Mouse (Mus musculus) midbrain, embryonic 13.5 days (tissue): ENCODE data around the gene Fut2. TPM values are rescaled to one million over a fixed set of nuclear protein-coding genes. Genes with fewer than 3 reads are reported as not detected.

Experiments used
- ATAC-seq: fragments of 200-750 bp; cut with Nextera tagmentation; 2 replicates; pipeline ENCODE4 v1.8.0; 2017; ENCODE audit warnings: mild to moderate bottlenecking, moderate TSS enrichment, moderate library complexity
- H3K27ac ChIP-seq: fragments of 300-500 bp; sonication (generic); 2 replicates; pipeline ENCODE4 v1.5.1; 2015; ENCODE audit warnings: inconsistent platforms, mild to moderate bottlenecking, moderate library complexity
- H3K27me3 ChIP-seq: fragments of 300-500 bp; sonication (generic); 2 replicates; pipeline ENCODE4 v1.6.1; 2015; ENCODE audit warnings: mild to moderate bottlenecking, inconsistent platforms
- H3K36me3 ChIP-seq: fragments of 300-500 bp; sonication (generic); 2 replicates; pipeline ENCODE4 v1.6.1; 2015; ENCODE audit warnings: mild to moderate bottlenecking, inconsistent platforms
- H3K4me1 ChIP-seq: fragments of 300-500 bp; sonication (generic); replicated peaks from 2 replicates; pipeline ENCODE4 v1.6.1; 2015; ENCODE audit warnings: inconsistent platforms
- H3K4me2 ChIP-seq: fragments of 300-500 bp; sonication (generic); replicated peaks from 2 replicates; pipeline ENCODE4 v1.6.1; 2015; ENCODE audit warnings: moderate library complexity, mild to moderate bottlenecking, inconsistent platforms
- H3K4me3 ChIP-seq: fragments of 300-500 bp; sonication (generic); replicated peaks from 2 replicates; pipeline ENCODE4 v1.5.1; 2015; ENCODE audit warnings: mild to moderate bottlenecking, inconsistent platforms
- H3K9ac ChIP-seq: fragments of 300-500 bp; sonication (generic); replicated peaks from 2 replicates; pipeline ENCODE4 v1.6.1; 2015; ENCODE audit warnings: mild to moderate bottlenecking, inconsistent platforms
- H3K9me3 ChIP-seq: fragments of 300-500 bp; sonication (generic); 2 replicates; pipeline ENCODE4 v1.6.1; 2016; ENCODE audit warnings: mild to moderate bottlenecking, inconsistent platforms
- WGBS: fragments of 180-500 bp; shearing (Covaris S2); methylation state at CpG from one replicate; pipeline ENCODE4 v1.1.7; 2015; 5-methylcytosine and 5-hydroxymethylcytosine counted together
- polyA plus RNA-seq: library from polyadenylated mRNA; unstranded; fragments of >200 nt; fragmentation: Nextera tagmentation; extraction: Ambion mirVana; gene quantifications from 2 replicates; pipeline ENCODE4 v1.2.1, GENCODE M21; 2015

Fut2 gene
- polyA plus RNA-seq: 0.06 and 0.09 TPM in 2 replicates

DNA sequence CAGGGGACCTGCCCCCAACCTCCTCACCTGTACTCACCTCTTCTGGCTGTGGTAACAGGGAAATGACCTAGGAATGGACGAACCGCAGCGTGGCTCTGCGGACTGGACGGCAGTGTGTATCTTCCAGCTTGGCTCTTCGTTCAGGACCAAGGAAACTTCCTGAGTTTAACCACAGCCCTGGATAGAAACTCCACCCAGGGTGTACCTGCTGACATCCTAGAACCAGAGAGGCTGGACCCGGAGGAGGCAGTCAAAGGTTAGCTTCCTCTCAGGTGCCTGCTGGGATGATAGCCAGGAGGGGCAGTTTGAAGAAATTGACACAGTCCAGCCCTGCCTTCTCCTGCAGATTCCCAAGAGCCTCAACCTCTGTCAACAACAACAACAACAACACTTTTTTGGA is at the start of gene Fut2:
Fut2 (minus strand) TSS at position 234 of the 400 bp plus-strand sequence.
- no peak within 1 kb of the TSS for H3K4me2 ChIP-seq
- no peak within 1 kb of the TSS for H3K27ac ChIP-seq
- H3K27me3 ChIP-seq: no peaks in the 10 kb centered on the region
- H3K4me1 ChIP-seq: no peaks in the 10 kb centered on the region
- H3K9me3 ChIP-seq: no peaks in the 10 kb centered on the region
- no peak for ATAC-seq
- WGBS: 86% methylated on average over 7 of the region's 7 CpGs
- no peak within 1 kb of the TSS for H3K4me3 ChIP-seq
- no peak within 1 kb of the TSS for H3K9ac ChIP-seq
- no peaks in the 10 kb centered on the region for H3K36me3 ChIP-seq

DNA sequence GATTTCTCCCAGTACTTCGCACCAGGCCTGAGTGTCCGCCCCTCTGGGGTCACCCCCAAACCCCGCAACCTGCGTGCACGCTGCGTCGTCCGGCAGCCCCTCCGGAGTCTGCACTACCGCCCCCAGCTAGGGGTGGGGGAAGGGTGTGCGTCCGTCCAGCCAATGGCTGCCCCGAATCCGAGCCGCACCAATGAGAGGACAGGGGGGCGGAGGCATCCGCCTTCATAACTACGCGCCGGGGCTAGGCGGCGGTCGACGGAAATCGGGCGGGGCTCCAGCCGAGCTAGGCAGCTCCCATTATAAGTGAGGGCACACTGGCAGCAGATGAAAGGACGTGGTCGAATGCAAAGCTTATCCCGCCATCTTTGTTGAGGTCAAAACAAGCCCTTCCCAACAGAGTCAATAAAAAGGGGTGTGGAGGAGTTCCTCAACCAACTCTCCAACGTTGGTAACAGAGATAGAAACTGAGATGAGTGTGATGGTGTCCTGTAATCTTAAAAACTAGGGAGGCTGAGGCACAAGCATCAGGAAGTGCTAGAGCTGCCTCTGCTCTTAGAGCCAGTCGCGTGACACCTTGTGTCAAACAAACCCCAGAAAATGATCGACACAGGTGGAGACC is 49.0 kb upstream of the Fut2 start, which contains the start of gene Rpl18:
Rpl18 (plus strand) TSS at position 368 of the 619 bp plus-strand sequence.
- Histone ChIP-seq H3K4me3 (peak within 1 kb of the TSS; percentile 82), H3K27ac (peak within 1 kb of the TSS; percentile 83), H3K4me1 (peaks cover 59% of the 10 kb centered on the region), H3K4me2 (peak within 1 kb of the TSS; percentile 81), H3K27me3 (no peaks in the 10 kb centered on the region), H3K9ac (peak within 1 kb of the TSS; percentile 91), H3K36me3 (peaks cover 46% of the 10 kb centered on the region), H3K9me3 (no peaks in the 10 kb centered on the region)
- WGBS: 8% methylated on average over 34 of the region's 34 CpGs
- ATAC-seq: peak; percentile 92

DNA sequence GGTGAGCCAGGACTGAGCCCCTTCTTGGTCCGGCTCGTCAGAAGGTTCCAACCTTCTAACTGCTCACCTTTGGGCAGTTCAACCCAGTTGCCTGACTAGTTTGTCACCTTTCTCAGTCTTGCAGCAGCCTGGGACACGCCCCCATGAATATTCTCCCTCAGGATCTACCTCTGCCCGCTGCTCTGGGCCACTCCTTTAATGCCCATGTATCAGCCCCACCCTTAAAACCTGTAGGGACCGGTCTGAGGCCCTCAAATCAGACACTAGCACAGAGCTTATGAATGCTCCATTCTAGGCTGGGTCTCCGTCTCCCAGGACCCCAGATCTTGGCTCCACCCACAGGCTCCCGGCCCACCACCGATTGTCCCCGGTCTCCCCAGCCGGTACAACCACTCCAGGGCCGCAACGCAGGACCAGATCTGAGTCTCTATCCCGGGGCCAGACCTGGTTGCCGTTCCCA is 48.5 kb upstream of the Fut2 start:
- 12% methylated on average over 14 of the region's 14 CpGs for WGBS
- Histone ChIP-seq H3K9me3 (no peaks in the 10 kb centered on the region), H3K4me1 (peaks cover 60% of the 10 kb centered on the region), H3K27ac (peak overlapping the region; percentile 30; the same call in 1 of the 2 replicates), H3K27me3 (no peaks in the 10 kb centered on the region), H3K36me3 (peaks cover 46% of the 10 kb centered on the region), H3K9ac (peak overlapping the region; percentile 79), H3K4me2 (peak overlapping the region; percentile 81), H3K4me3 (peak overlapping the region; percentile 82)
- peak; percentile 59 for ATAC-seq

DNA sequence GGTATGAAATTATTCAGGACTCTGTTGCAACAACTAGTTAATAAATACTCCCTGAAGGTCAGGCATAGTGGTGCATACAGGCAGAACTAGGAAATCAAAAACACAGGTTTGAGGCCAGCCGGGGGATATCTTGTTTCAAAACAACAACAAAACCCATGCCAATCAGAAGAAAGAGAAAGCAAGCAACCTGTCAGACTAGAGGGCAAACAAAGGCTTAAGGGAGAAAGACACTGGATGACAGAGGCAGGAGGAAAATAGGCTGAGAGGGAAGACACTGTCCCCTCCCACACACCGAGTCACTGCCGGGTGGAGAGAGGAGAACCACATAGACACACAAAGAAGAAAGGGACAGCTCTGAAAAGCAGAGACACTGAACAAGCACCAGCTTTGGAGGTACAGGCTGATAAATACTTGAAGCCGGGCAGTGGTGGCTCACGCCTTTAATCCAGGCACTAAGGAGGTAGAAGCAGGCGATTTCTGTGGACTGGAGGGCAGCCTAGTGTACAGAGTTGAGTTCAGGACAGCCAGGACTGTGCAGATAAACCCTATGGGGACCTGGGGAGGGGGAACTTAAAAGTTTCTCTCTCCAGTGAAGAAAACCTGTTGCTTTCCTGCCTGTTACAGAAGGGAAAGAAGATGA is 47.8 kb upstream of the Fut2 start:
- ATAC-seq: no peak
- peaks cover 60% of the 10 kb centered on the region for H3K4me1 ChIP-seq
- H3K4me3 ChIP-seq: peak overlapping the region; percentile 82
- H3K9ac ChIP-seq: peak overlapping the region; percentile 79
- 88% methylated on average over 6 of the region's 6 CpGs for WGBS
- H3K36me3 ChIP-seq: peaks cover 39% of the 10 kb centered on the region
- H3K4me2 ChIP-seq: peak overlapping the region; percentile 81
- no peaks in the 10 kb centered on the region for H3K9me3 ChIP-seq
- H3K27me3 ChIP-seq: no peaks in the 10 kb centered on the region
- no peak overlapping the region for H3K27ac ChIP-seq

DNA sequence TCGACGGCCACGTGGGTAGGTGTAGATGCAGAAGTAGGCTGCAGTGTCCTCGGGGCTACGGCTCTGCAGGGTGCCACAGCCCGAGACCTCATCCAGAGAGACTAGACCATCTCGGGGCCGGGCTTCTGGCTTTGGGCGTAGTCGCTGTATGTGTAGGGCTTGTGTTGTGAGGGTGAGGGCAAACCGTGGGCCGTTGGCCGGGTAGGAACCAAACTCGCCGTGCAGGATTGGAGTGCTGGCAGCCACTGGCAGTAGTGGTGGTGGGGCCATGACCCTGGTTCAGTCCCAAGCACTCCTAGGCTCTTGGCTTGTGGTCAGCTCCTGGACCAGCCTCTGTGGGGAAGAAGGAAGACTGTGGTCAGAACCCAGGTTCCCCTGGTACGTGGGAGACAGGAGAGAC is 47.2 kb upstream of the Fut2 start:
- H3K4me3 ChIP-seq: no peak overlapping the region
- H3K4me1 ChIP-seq: peaks cover 61% of the 10 kb centered on the region
- no peak overlapping the region for H3K9ac ChIP-seq
- no peak for ATAC-seq
- no peaks in the 10 kb centered on the region for H3K27me3 ChIP-seq
- WGBS: 93% methylated on average over 16 of the region's 16 CpGs
- H3K4me2 ChIP-seq: no peak overlapping the region
- peaks cover 39% of the 10 kb centered on the region for H3K36me3 ChIP-seq
- no peaks in the 10 kb centered on the region for H3K9me3 ChIP-seq
- H3K27ac ChIP-seq: no peak overlapping the region

DNA sequence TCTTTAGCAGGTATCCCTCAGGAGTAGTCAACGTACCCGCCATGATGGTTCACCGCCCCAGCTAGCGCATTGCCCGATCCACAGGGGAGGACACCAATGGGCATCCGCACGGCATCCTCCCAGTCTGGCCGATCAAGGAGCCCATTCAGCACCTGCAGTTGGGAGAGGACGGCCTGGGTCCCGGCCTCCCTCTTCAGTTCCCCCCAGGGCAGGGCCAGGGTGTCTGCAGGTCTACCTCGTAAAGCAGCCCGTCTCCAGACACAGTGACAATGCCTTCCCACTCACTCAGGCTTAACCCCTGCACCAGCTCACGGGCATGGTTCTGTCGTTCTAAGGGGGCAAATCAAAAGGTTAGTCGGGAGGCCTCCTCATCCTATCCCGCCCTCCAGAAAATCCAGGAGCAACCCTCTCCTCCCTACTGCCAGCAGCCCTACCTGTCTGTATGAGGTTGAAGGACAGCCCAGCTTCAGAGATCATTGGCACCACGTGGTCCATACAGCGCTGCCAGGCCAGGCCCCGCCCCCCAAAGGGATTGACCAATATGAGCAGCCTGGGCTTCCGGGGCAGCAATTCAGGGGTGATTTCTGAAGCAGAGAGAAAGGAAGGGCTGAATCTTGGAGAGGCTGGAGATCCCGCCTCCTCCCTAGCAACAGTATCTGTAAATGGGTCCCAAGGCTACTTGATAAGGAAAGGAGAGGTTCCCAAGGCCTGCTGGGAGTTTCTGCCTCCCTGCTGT is 46.0 kb upstream of the Fut2 start:
- ATAC-seq: no peak
- Histone ChIP-seq H3K36me3 (peaks cover 39% of the 10 kb centered on the region), H3K4me2 (no peak overlapping the region), H3K9me3 (no peaks in the 10 kb centered on the region), H3K9ac (no peak overlapping the region), H3K27ac (no peak overlapping the region), H3K4me1 (peaks cover 72% of the 10 kb centered on the region), H3K27me3 (no peaks in the 10 kb centered on the region), H3K4me3 (no peak overlapping the region)
- 91% methylated on average over 21 of the region's 21 CpGs for WGBS

DNA sequence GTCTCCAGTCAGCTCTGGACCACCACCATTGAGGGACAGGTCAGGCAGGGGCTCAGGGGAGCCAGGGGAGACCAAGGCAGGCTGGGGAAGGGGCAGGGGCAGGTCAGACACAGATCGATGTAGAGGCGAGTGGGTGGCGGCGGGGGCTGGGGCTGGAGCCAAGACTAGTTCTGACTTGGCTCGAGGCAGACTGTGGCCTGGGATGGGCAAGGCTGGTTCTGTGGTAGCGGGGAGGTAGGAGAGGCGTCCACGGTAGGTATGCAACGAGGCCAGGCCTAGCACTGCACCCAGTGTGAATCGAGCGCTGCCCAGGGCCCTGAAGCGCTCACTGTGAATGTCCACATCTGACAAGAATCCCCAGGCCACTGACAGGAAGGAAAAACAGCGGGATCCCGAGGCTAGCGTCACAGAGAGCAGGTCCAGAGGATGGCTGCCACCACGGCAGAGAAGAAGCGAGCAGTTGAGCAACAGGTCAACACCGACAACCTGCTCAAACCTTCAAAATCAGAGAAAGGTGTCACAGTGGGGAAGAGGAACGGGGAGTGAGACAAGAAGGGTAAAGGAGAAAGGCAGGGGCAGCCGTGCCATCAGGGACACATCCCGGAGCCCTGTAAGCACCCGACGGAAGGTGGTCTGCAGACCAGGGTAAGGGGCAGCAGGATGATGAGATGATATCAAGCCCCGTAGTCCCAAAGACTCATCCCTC is 45.3 kb upstream of the Fut2 start:
- Histone ChIP-seq H3K27me3 (no peaks in the 10 kb centered on the region), H3K4me1 (peaks cover 72% of the 10 kb centered on the region), H3K27ac (no peak overlapping the region), H3K4me3 (no peak overlapping the region), H3K36me3 (peaks cover 39% of the 10 kb centered on the region), H3K4me2 (no peak overlapping the region), H3K9ac (no peak overlapping the region), H3K9me3 (no peaks in the 10 kb centered on the region)
- no peak for ATAC-seq
- 92% methylated on average over 24 of the region's 24 CpGs for WGBS

DNA sequence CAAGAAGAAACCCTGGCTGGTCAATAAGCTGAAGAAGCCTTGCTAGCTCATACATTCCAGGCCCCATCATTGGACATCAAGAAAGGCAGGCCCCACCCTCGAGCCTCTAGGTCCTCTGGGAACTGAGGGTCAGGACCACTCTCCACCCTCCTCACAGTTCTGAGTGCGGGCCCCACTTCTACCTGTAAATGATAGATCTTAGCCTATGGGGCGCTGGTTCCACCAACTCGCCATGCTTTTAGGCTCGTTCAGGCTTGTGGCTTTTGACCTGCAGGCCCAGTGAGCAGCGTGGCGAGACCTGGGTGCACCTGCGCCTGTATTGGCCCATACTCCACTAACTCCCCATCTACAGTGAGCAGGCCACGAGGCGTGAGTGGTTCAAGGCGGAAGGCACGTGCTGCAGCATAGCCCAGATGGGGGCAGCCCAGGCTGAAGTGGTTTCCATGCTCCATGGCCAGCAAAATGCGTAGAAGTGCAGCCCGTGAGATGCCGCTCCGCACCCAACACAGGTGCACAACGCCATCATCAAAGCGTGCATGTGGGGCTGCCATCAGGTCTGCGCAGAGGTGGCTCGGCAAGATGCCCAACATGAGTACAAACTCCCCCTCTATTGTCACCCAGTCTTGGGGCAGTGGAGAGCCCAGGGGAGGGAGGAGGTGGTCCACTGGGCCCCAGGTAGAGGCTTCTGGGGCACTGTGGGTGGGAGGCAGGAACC is 44.4 kb upstream of the Fut2 start:
- 92% methylated on average over 20 of the region's 20 CpGs for WGBS
- peak overlapping the region; percentile 85 for H3K27ac ChIP-seq
- ATAC-seq: no peak
- no peak overlapping the region for H3K9ac ChIP-seq
- H3K4me1 ChIP-seq: peaks cover 72% of the 10 kb centered on the region
- H3K9me3 ChIP-seq: no peaks in the 10 kb centered on the region
- H3K36me3 ChIP-seq: peaks cover 39% of the 10 kb centered on the region
- no peak overlapping the region for H3K4me3 ChIP-seq
- no peak overlapping the region for H3K4me2 ChIP-seq
- no peaks in the 10 kb centered on the region for H3K27me3 ChIP-seq

DNA sequence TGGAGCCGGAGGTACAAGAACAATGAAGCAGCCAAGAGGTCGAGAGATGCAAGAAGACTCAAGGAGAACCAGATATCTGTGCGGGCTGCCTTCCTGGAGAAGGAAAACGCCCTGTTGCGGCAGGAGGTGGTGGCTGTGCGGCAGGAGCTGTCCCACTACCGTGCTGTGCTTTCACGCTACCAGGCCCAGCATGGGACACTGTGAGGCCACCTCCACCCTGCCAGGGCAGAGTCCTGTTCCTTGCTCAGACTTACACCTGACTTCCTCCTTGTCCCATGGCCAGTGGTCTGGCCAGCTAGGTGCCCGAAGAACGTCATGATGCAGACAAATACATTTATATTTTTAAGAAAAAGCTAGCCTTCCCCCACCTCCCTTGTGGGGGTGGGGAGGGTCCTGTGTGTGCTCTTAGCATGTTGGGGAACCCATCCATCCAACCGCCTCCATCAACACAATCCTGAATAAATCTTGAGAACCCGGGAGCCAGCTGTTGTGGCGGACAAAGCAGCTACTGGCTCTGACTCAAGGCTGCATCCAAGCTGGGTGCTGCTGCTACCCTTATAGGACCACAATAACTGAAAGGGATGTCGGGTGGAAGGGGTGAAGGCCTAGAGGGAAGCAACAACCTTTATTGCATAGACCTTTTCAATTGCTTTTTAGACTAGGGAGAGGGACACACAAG is 43.6 kb upstream of the Fut2 start:
- peak overlapping the region; percentile 85 for H3K27ac ChIP-seq
- peak overlapping the region; percentile 47 for H3K9ac ChIP-seq
- ATAC-seq: no peak
- WGBS: 69% methylated on average over 14 of the region's 14 CpGs
- H3K36me3 ChIP-seq: peaks cover 39% of the 10 kb centered on the region
- H3K9me3 ChIP-seq: no peaks in the 10 kb centered on the region
- H3K4me2 ChIP-seq: peak overlapping the region; percentile 98
- H3K4me3 ChIP-seq: no peak overlapping the region
- peaks cover 74% of the 10 kb centered on the region for H3K4me1 ChIP-seq
- no peaks in the 10 kb centered on the region for H3K27me3 ChIP-seq

DNA sequence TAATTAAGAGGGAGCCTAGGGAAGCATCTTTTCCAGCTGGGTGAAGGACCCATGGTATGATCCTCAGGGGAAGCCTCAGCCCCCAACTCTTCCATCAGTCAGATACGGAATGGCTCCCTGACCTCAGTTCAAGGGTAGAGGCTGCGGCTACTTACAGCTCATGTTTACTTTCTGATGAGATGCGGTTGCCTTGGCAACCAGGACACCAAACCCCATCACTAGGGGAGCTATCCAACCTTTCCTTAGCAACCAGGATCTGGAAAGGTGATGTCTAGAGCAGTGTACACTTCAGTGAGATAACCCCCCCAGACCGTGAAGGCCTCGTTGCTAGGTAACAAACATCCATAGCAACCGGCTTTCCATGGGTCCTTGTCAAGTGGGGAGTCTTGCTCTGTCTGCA is 42.8 kb upstream of the Fut2 start:
- peak; percentile 21 for ATAC-seq

More for the DNA sequence above, 42.8 kb upstream of the Fut2 start:
- 27% methylated on average over 6 of the region's 6 CpGs for WGBS
- peaks cover 70% of the 10 kb centered on the region for H3K4me1 ChIP-seq
- H3K36me3 ChIP-seq: peaks cover 39% of the 10 kb centered on the region
- H3K4me3 ChIP-seq: no peak overlapping the region; the same call in 1 of the 2 replicates
- no peak overlapping the region; the same call in 1 of the 2 replicates for H3K9ac ChIP-seq
- no peaks in the 10 kb centered on the region for H3K9me3 ChIP-seq
- no peaks in the 10 kb centered on the region for H3K27me3 ChIP-seq
- peak overlapping the region; percentile 85 for H3K27ac ChIP-seq
- peak overlapping the region; percentile 98 for H3K4me2 ChIP-seq
